Mouse (Mus musculus) liver, embryonic 14.5 days (tissue): ENCODE results near the gene Krt36.

ENCODE experiments used
- CTCF ChIP-seq: IDR thresholded peaks from 2 replicates; pipeline ENCODE4 v1.5.1; 2016; ENCODE audit warnings: antibody characterized with exemption, low read depth, control low read depth
- EP300 ChIP-seq: IDR thresholded peaks from 2 replicates; pipeline ENCODE4 v1.6.1; 2016; ENCODE audit warnings: antibody characterized with exemption, low read depth

- no peak for TF ChIP-seq CTCF
- TF ChIP-seq EP300: no peak
These were observed 32.3 kb upstream of the Krt36 start for GRCm38 (mm10) chr11:100137693-100138092.
